Mouse (Mus musculus) thymus, adult 2 months (tissue): ENCODE results near the gene Spta1.

Experiments
- CTCF ChIP-seq: fragments of 200-500 bp; IDR thresholded peaks from 2 replicates; pipeline ENCODE4 v1.5.1; 2012; ENCODE audit warnings: mild to moderate bottlenecking, control low read depth, low read length, moderate library complexity, borderline replicate concordance; ENCODE audit not compliant: control insufficient read depth, poor library complexity, insufficient read depth; ENCODE audit errors: extremely low read depth
- POLR2A ChIP-seq: fragments of 200-500 bp; IDR thresholded peaks from 2 replicates; pipeline ENCODE4 v1.6.1; 2012; ENCODE audit warnings: mild to moderate bottlenecking, low read length, control low read depth, moderate library complexity; ENCODE audit not compliant: control insufficient read depth, poor library complexity, insufficient read depth; ENCODE audit errors: extremely low read depth

DNA sequence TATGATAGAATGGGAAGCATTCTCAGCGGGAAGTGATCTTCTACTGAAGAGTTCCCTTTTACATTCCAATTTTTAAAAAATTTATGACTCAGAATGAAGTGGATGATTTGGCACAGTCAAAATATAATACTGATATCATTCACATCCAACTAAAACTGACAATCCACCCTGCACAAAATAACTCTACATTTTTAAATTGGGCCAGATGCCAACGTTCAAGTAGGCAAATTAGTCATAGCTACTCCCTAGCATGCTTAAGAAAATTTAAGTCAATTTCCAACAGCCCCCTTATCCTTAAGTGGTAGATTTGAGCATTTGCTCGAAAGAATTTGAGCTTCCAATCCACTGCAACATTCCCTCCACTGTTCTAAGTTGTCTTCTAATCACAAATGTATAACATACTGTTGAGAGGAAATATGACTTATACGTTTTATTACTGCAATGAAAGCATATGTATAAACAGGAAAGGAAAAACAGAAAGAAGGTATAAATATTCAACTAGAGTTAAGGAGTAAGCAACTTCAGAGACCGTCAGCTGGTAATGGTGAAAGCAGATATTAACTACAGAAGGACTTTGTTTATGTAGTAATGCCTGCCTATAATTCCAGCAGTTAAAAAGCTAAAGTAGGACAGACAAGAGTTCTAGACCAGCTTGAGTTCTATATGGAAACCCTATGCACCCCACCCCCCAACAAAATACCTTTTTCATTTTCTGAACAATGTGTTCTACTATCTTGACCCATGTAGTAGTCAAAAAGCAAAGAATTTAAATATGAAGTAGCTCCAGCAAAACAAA lies 1.7 kb upstream of the Spta1 start:
- no peak for TF ChIP-seq POLR2A
- TF ChIP-seq CTCF = no peak
